Mouse (Mus musculus): ENCODE measurements at regions not wholly inside any gene's neighbourhood (a gene's known extent, or its start where the extent isn't known, plus 50 kb on each side); places are given as distances from the start of the nearest gene placed in this dataset.

GRCm38 (mm10) chr9:25896333-25896905, 415.1 kb downstream of the Eepd1 start:
- no peak for TF ChIP-seq CTCF (IDR thresholded peaks at IDR 0.05; ENCODE audit: low read depth, low read length)
- no peak for TF ChIP-seq POLR2A (IDR thresholded peaks at IDR 0.05; ENCODE audit: insufficient read depth, low read length)
- TF ChIP-seq EP300 (IDR thresholded peaks at IDR 0.05; ENCODE audit: insufficient read depth, low read depth, low read length), result no peak
